ENCODE assay signal across 15 mouse cellular contexts in the genomic region with DNA sequence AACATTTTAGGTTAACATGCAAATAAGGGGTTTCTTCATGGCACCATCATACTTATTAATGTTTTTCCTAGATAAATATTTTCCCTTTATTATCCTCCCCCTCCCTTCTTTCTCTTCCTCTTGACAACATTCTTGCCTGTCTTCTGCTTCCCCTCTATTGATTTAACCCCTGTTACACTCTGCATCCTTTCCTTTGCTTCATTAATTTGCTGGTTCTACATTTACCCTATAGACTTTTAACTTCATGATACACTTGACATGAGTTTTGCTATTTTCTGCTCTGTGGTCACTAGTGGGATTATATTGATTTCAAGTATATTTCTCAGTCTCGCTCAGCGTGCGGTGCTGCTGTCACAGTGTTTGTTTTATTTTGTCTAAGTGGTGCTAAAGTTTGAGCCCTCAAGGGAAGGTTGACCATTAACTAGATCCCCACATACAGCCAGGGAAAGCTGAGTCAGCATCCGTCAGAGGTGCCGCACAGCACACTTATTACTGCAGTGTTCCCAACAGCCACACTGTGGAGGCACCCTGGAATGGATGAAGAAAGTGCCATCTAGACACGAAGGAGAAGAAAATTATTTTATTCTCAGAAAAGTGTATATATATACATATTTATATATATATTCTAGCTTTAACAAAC.
DNase-seq lines count a peak whose midpoint lies in the region; ATAC-seq and TF ChIP-seq lines count a peak whose summit lies in the region.
"Had no signal": no experiment of that assay in that cellular context is flagged by ENCODE, and none has a peak within 500 bp of the region (broad histone marks: within the 10 kb centered on the region; RNA-seq: fewer than 3 reads in every experiment).

No protein-coding gene starts in this region.

- H3K4me3 ChIP-seq in hindbrain, embryonic 10.5 days = no peak overlapping the region
- H3K4me3 ChIP-seq in hindbrain, embryonic 16.5 days (ENCODE audit: low read length) = no peak overlapping the region
- no peak overlapping the region for H3K4me3 ChIP-seq in intestine, embryonic 16.5 days (ENCODE audit: low read length)
- H3K4me3 ChIP-seq in forebrain, postnatal 0 days (ENCODE audit: low read depth, low read length) = no peak overlapping the region
- H3K4me3 ChIP-seq: heart, embryonic 10.5 days; hindbrain, embryonic 12.5 days; limb, embryonic 13.5 days; midbrain, embryonic 13.5 days; stomach, embryonic 15.5 days had no signal

- H3K27me3 ChIP-seq in hindbrain, embryonic 10.5 days (ENCODE audit: insufficient read depth, poor library complexity, severe bottlenecking) = no peaks in the 10 kb centered on the region
- no peaks in the 10 kb centered on the region for H3K27me3 ChIP-seq in hindbrain, embryonic 16.5 days (replicated peaks; ENCODE audit: control insufficient read depth, insufficient read depth, low read length)
- no peaks in the 10 kb centered on the region for H3K27me3 ChIP-seq in intestine, embryonic 16.5 days (replicated peaks; ENCODE audit: control insufficient read depth, insufficient read depth, low read length)
- H3K27me3 ChIP-seq in forebrain, postnatal 0 days (ENCODE audit: insufficient read depth, low read length) = no peaks in the 10 kb centered on the region
- H3K27me3 ChIP-seq: hindbrain, embryonic 12.5 days; limb, embryonic 13.5 days; midbrain, embryonic 13.5 days; stomach, embryonic 15.5 days had no signal

- no peak overlapping the region for H3K9ac ChIP-seq in hindbrain, embryonic 16.5 days (ENCODE audit: low read depth, low read length)
- H3K9ac ChIP-seq in intestine, embryonic 16.5 days (ENCODE audit: low read depth, low read length) = no peak overlapping the region
- H3K9ac ChIP-seq in forebrain, postnatal 0 days = no peak overlapping the region
- H3K9ac ChIP-seq: hindbrain, embryonic 12.5 days; limb, embryonic 13.5 days; midbrain, embryonic 13.5 days; stomach, embryonic 15.5 days had no signal

- no peaks in the 10 kb centered on the region for H3K9me3 ChIP-seq in hindbrain, embryonic 10.5 days
- H3K9me3 ChIP-seq in hindbrain, embryonic 16.5 days (ENCODE audit: control insufficient read depth, low read length) = no peaks in the 10 kb centered on the region
- no peaks in the 10 kb centered on the region for H3K9me3 ChIP-seq in intestine, embryonic 16.5 days (ENCODE audit: control insufficient read depth, low read length)
- H3K9me3 ChIP-seq in forebrain, postnatal 0 days (ENCODE audit: low read length) = no peaks in the 10 kb centered on the region
- H3K9me3 ChIP-seq: heart, embryonic 10.5 days; hindbrain, embryonic 12.5 days; limb, embryonic 13.5 days; midbrain, embryonic 13.5 days; stomach, embryonic 15.5 days had no signal

- no peak overlapping the region for H3K27ac ChIP-seq in hindbrain, embryonic 10.5 days
- H3K27ac ChIP-seq in hindbrain, embryonic 16.5 days (ENCODE audit: low read depth, low read length) = no peak overlapping the region
- H3K27ac ChIP-seq in intestine, embryonic 16.5 days (ENCODE audit: low read length) = no peak overlapping the region
- no peak overlapping the region for H3K27ac ChIP-seq in forebrain, postnatal 0 days (ENCODE audit: low read depth, low read length)
- H3K27ac ChIP-seq: heart, embryonic 10.5 days; hindbrain, embryonic 12.5 days; limb, embryonic 13.5 days; midbrain, embryonic 13.5 days; stomach, embryonic 15.5 days had no signal

- H3K4me1 ChIP-seq in hindbrain, embryonic 10.5 days (replicated peaks) = no peaks in the 10 kb centered on the region
- H3K4me1 ChIP-seq in hindbrain, embryonic 16.5 days (ENCODE audit: control insufficient read depth, insufficient read depth, low read depth, low read length) = no peaks in the 10 kb centered on the region
- no peaks in the 10 kb centered on the region for H3K4me1 ChIP-seq in intestine, embryonic 16.5 days (ENCODE audit: control insufficient read depth, insufficient read depth, low read length)
- H3K4me1 ChIP-seq in forebrain, postnatal 0 days (ENCODE audit: insufficient read depth) = no peaks in the 10 kb centered on the region
- H3K4me1 ChIP-seq: heart, embryonic 10.5 days; hindbrain, embryonic 12.5 days; stomach, embryonic 15.5 days had no signal

- no peak for TF ChIP-seq CTCF in forebrain, postnatal 0 days (IDR thresholded peaks at IDR 0.05; ENCODE audit: low read depth)

- DNase-seq in hindbrain, embryonic 10.5 days (ENCODE audit: low spot score) = peak; percentile 6
- peak; percentile 27 to 33 for DNase-seq in kidney, postnatal 4 days
- peak; percentile 47 for DNase-seq in lung, postnatal 36 days
- no peak for DNase-seq in left cerebral cortex, postnatal 14 days (ENCODE audit: low spot score in 2 of 2)
- no peak for DNase-seq in gastrocnemius, adult 8-10 months (ENCODE audit: low spot score in 2 of 2)
- no peak for DNase-seq in forebrain, postnatal 0 days
- DNase-seq: right cerebral cortex, postnatal 14 days had no signal

- no peak for ATAC-seq in hindbrain, embryonic 16.5 days
- ATAC-seq in intestine, embryonic 16.5 days = peak; percentile 76; the same call in 1 of the 2 replicates
- no peak for ATAC-seq in forebrain, postnatal 0 days
- ATAC-seq: forebrain, embryonic 16.5 days; midbrain, embryonic 13.5 days had no signal

- H3K36me3 ChIP-seq in hindbrain, embryonic 10.5 days = no peaks in the 10 kb centered on the region
- no peaks in the 10 kb centered on the region for H3K36me3 ChIP-seq in hindbrain, embryonic 16.5 days (ENCODE audit: control insufficient read depth, insufficient read depth, low read length)
- H3K36me3 ChIP-seq in intestine, embryonic 16.5 days (ENCODE audit: control insufficient read depth, insufficient read depth, low read length) = no peaks in the 10 kb centered on the region
- no peaks in the 10 kb centered on the region for H3K36me3 ChIP-seq in forebrain, postnatal 0 days (ENCODE audit: insufficient read depth)
- H3K36me3 ChIP-seq: heart, embryonic 10.5 days; hindbrain, embryonic 12.5 days; limb, embryonic 13.5 days; midbrain, embryonic 13.5 days; stomach, embryonic 15.5 days had no signal

- no peak overlapping the region for H3K4me2 ChIP-seq in hindbrain, embryonic 16.5 days (ENCODE audit: low read length)
- no peak overlapping the region for H3K4me2 ChIP-seq in intestine, embryonic 16.5 days (ENCODE audit: low read depth, low read length)
- H3K4me2 ChIP-seq in forebrain, postnatal 0 days (ENCODE audit: low read depth) = no peak overlapping the region
- H3K4me2 ChIP-seq: hindbrain, embryonic 12.5 days; limb, embryonic 13.5 days; midbrain, embryonic 13.5 days; stomach, embryonic 15.5 days had no signal

- intact Hi-C loops in left cerebral cortex, postnatal 14 days (cut with DNase I) = no loop called here

- WGBS in hindbrain, embryonic 10.5 days = 71% methylated on average over 6 of the region's 6 CpGs
- WGBS in hindbrain, embryonic 16.5 days = 63% methylated on average over 6 of the region's 6 CpGs
- WGBS in intestine, embryonic 16.5 days = 50% methylated on average over 6 of the region's 6 CpGs
- 85% methylated on average over 6 of the region's 6 CpGs for WGBS in forebrain, postnatal 0 days

Comparison
In these comparisons a context has a peak if more than half of its experiments do, and no peak if none do; other contexts are left out.
1. DNase-seq: peak in hindbrain, embryonic 10.5 days (single experiment), kidney, postnatal 4 days (2 of 2) and lung, postnatal 36 days (single experiment); none in left cerebral cortex, postnatal 14 days (0 of 2), gastrocnemius, adult 8-10 months (0 of 2) and forebrain, postnatal 0 days (single experiment).